Mouse (Mus musculus) kidney, postnatal 0 days (tissue): ENCODE data around the gene Cntrl. TPM values are rescaled to one million over a fixed set of nuclear protein-coding genes. Genes with fewer than 3 reads are reported as not detected.

Experiments used
- ATAC-seq: fragments of 200-750 bp; cut with Nextera tagmentation; replicated peaks from 2 replicates; pipeline ENCODE4 v1.8.0; 2017; ENCODE audit warnings: low read depth, moderate number of reproducible peaks, moderate TSS enrichment, moderate library complexity; ENCODE audit not compliant: low FRiP score
- DNase-seq: peaks from one replicate; pipeline ENCODE4 v3.0.0-alpha.2; 2016; ENCODE audit warnings: low spot score
- H3K27ac ChIP-seq: fragments of 300-500 bp; sonication (generic); 2 replicates; pipeline ENCODE4 v1.5.1; 2014; ENCODE audit warnings: mild to moderate bottlenecking
- H3K27me3 ChIP-seq: fragments of 300-500 bp; sonication (generic); 2 replicates; pipeline ENCODE4 v1.6.1; 2014; ENCODE audit warnings: low read length, mixed read lengths; ENCODE audit not compliant: insufficient read depth
- H3K36me3 ChIP-seq: fragments of 300-500 bp; sonication (generic); 2 replicates; pipeline ENCODE4 v1.6.1; 2014; ENCODE audit warnings: low read length, mixed read lengths; ENCODE audit not compliant: insufficient read depth
- H3K4me1 ChIP-seq: fragments of 300-500 bp; sonication (generic); replicated peaks from 2 replicates; pipeline ENCODE4 v1.6.1; 2014; ENCODE audit warnings: antibody characterized with exemption, low read length, mixed read lengths; ENCODE audit not compliant: insufficient read depth
- H3K4me2 ChIP-seq: fragments of 300-500 bp; sonication (generic); 2 replicates; pipeline ENCODE4 v1.6.1; 2014; ENCODE audit warnings: mild to moderate bottlenecking, low read length, moderate library complexity, mixed read lengths
- H3K4me3 ChIP-seq: fragments of 300-500 bp; sonication (generic); replicated peaks from 2 replicates; pipeline ENCODE4 v1.5.1; 2014; ENCODE audit warnings: low read depth, low read length
- H3K9ac ChIP-seq: fragments of 300-500 bp; sonication (generic); 2 replicates; pipeline ENCODE4 v1.6.1; 2014; ENCODE audit warnings: low read depth, low read length
- H3K9me3 ChIP-seq: fragments of 300-500 bp; sonication (generic); replicated peaks from 2 replicates; pipeline ENCODE4 v1.6.1; 2016; ENCODE audit warnings: low read length, inconsistent platforms, mixed read lengths
- CTCF ChIP-seq: IDR thresholded peaks from 2 replicates; pipeline ENCODE4 v1.5.1; 2016; ENCODE audit warnings: antibody characterized with exemption, low read depth, mild to moderate bottlenecking, moderate library complexity
- WGBS: fragments of 180-500 bp; shearing (Covaris S2); extraction: QIAGEN DNeasy Blood & Tissue Kit; methylation state at CpG from one replicate; pipeline ENCODE4 v1.1.7; 2014; 5-methylcytosine and 5-hydroxymethylcytosine counted together
- polyA plus RNA-seq: library from polyadenylated mRNA; unstranded; fragments of >200 nt; fragmentation: Nextera tagmentation; extraction: Ambion mirVana; gene quantifications from 2 replicates; pipeline ENCODE4 v1.2.1, GENCODE M21; 2015

The Cntrl gene
- polyA plus RNA-seq, 1 experiment from 2014 or later: 16.3 TPM

DNA sequence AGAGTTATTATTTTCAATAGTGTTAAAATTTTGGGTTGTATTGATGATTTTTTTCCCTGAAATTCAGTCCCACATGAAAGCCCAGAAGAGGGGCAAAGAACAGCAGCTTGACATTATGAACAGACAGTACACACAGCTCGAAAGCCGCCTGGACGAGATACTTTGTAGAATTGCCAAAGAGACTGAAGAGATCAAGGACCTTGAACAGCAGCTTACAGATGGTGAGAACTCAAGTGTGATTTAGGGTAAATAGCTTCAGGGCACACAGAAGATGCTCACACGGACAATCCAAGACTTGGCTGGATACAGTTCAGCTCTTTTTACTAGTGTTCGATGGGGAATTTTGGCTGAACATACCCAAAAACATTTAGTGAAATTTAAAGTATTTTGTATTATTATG lies 24.6 kb downstream of the Cntrl start:
- no peak for DNase-seq
- H3K36me3 ChIP-seq: peaks cover 18% of the 10 kb centered on the region; the same call in 1 of the 2 replicates
- H3K27ac ChIP-seq: no peak overlapping the region
- no peak overlapping the region for H3K4me3 ChIP-seq
- no peaks in the 10 kb centered on the region for H3K4me1 ChIP-seq
- 89% methylated on average over 5 of the region's 5 CpGs for WGBS
- no peak overlapping the region for H3K4me2 ChIP-seq
- no peak for TF ChIP-seq CTCF
- no peaks in the 10 kb centered on the region for H3K27me3 ChIP-seq
- H3K9me3 ChIP-seq: no peaks in the 10 kb centered on the region
- no peak for ATAC-seq
- no peak overlapping the region for H3K9ac ChIP-seq

DNA sequence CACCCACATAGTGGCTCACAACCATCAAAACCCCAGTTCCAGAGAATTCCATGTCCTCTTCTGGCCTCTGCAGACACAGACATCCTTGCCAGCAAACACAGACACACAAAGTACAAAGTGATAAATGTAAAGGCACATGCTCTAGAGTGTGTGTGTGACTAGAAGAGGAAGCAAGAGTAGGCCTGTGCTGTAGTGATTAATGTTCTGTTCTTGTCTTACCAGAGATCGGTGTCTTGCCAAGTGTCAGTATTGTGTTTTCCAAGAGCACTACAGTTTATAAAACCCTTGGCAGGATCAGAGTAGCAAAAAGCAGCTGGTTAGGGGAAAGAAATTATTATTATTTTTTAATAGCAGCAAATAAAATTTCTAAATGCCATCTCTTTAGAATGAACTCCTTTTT lies 29.3 kb downstream of the Cntrl start:
- Histone ChIP-seq H3K4me3 (no peak overlapping the region), H3K4me1 (no peaks in the 10 kb centered on the region), H3K36me3 (peaks cover 52% of the 10 kb centered on the region), H3K27me3 (no peaks in the 10 kb centered on the region), H3K4me2 (no peak overlapping the region), H3K9me3 (no peaks in the 10 kb centered on the region), H3K9ac (no peak overlapping the region), H3K27ac (no peak overlapping the region)
- no peak for TF ChIP-seq CTCF
- no peak for ATAC-seq
- DNase-seq: no peak
- WGBS: 80% methylated on average over 1 of the region's 1 CpGs

GRCm38 (mm10) chr2:35141673-35142072 lies 32.4 kb downstream of the Cntrl start:
- Histone ChIP-seq H3K4me1 (no peaks in the 10 kb centered on the region), H3K36me3 (peaks cover 75% of the 10 kb centered on the region), H3K4me3 (no peak overlapping the region), H3K4me2 (no peak overlapping the region), H3K9ac (no peak overlapping the region), H3K27me3 (no peaks in the 10 kb centered on the region), H3K9me3 (no peaks in the 10 kb centered on the region), H3K27ac (no peak overlapping the region)
- TF ChIP-seq CTCF: no peak
- DNase-seq (no peak), ATAC-seq (no peak)
- WGBS: 97% methylated on average over 3 of the region's 3 CpGs

DNA sequence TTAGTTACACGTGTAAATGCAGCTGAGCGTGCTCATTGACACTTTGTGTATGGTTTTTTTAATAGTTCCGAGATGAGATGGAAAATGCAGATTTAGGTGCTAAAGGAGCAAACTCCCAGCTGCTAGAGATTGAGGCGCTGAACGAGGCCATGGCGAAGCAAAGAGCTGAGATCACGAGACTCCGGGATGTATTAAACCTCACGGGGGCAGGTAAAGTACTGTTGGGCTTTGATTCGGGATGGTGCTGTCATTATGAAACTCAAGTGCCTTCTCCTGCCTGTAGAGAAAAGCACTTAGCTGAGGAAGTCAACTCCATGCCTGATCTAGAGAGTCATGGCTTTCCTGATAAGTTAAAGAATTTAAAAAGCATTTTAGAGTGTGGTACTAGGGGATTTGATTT lies 39.5 kb downstream of the Cntrl start:
- Histone ChIP-seq H3K27ac (no peak overlapping the region), H3K4me3 (no peak overlapping the region), H3K27me3 (no peaks in the 10 kb centered on the region), H3K4me1 (no peaks in the 10 kb centered on the region), H3K4me2 (no peak overlapping the region), H3K9ac (no peak overlapping the region), H3K36me3 (peaks cover 82% of the 10 kb centered on the region), H3K9me3 (no peaks in the 10 kb centered on the region)
- TF ChIP-seq CTCF: no peak
- DNase-seq (no peak), ATAC-seq (no peak)
- 94% methylated on average over 10 of the region's 10 CpGs for WGBS

DNA sequence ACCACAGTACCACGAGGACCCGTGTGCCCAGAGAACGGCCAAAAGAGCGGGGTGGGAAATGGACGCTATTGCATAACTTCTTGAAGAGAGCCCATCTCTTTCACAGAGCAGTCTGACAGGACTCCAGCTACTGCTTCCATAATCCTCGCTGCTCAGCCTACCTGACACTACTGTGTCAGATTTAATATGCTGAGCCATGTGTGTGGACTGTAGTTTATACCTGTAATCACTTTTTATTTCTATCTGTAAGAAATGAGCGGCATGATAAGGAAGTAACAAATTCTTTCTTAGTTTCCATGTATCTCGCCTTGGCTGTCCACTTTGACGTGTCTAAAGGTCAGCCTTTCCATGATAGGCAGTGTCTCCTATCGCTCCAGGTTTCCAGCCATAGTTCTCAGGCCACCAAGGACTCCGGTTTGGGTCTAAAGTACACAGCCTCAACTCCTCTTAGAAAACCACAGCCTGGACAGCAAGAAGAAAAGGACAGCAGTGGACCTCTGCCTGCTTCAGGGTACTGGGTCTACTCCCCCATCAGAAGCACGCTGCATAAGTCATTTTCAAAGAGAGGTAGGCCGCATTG lies 42.1 kb downstream of the Cntrl start:
- peaks cover 78% of the 10 kb centered on the region for H3K36me3 ChIP-seq
- TF ChIP-seq CTCF: no peak
- no peak overlapping the region for H3K4me2 ChIP-seq
- no peaks in the 10 kb centered on the region for H3K4me1 ChIP-seq
- 93% methylated on average over 13 of the region's 13 CpGs for whole genome bisulfite sequencing
- DNase-seq (no peak), ATAC-seq (no peak)
- no peaks in the 10 kb centered on the region for H3K27me3 ChIP-seq
- no peak overlapping the region for H3K4me3 ChIP-seq
- H3K27ac ChIP-seq: no peak overlapping the region
- no peaks in the 10 kb centered on the region for H3K9me3 ChIP-seq
- no peak overlapping the region for H3K9ac ChIP-seq

- DNase-seq (no peak), ATAC-seq (no peak)
- H3K27ac ChIP-seq: no peak overlapping the region
- H3K9me3 ChIP-seq: no peaks in the 10 kb centered on the region
- no peak overlapping the region for H3K9ac ChIP-seq
- H3K4me1 ChIP-seq: no peaks in the 10 kb centered on the region
- no peak for TF ChIP-seq CTCF
- H3K27me3 ChIP-seq: no peaks in the 10 kb centered on the region
- no peak overlapping the region for H3K4me3 ChIP-seq
- H3K36me3 ChIP-seq: peaks cover 82% of the 10 kb centered on the region
- no peak overlapping the region for H3K4me2 ChIP-seq
- 81% methylated on average over 6 of the region's 6 CpGs for WGBS
Observed at GRCm38 (mm10) chr2:35153179-35153578, 43.9 kb downstream of the Cntrl start.
